Mouse (Mus musculus): ENCODE measurements around the gene Adamts4.

DNA sequence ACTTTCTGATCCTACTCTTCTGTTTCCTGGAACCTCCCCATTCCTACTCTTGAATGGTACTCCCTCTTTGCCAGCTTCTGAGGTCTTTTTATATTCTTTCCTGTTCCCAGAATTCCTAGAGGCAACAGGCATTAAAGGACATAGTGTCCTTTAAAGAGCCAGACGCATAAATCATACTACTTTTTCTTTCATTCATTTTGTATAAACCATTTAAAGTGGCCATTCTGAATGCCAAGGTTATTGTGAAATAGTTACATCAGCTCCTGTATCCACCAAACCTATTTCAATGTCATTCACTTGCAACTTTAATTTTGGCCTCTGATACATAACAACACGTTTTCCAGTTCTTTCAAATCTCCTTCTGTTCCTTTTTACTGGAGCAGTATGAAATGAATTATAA, 59.1 kb downstream of the Adamts4 start:
- TF ChIP-seq CTCF (IDR thresholded peaks at IDR 0.05; ENCODE audit: control insufficient read depth, insufficient read depth, insufficient read length), result no peak
- no peak for TF ChIP-seq USF1 (IDR thresholded peaks at IDR 0.05; ENCODE audit: low read depth)
- no peak for TF ChIP-seq MAX (IDR thresholded peaks at IDR 0.05)
- TF ChIP-seq CEBPB (IDR thresholded peaks at IDR 0.05; ENCODE audit: low read depth), result no peak
- TF ChIP-seq MYOG (IDR thresholded peaks at IDR 0.05; ENCODE audit: control insufficient read depth, extremely low read depth, insufficient read length), result no peak
- no peak for TF ChIP-seq MYOD1 (IDR thresholded peaks at IDR 0.05; ENCODE audit: control insufficient read depth, insufficient read length, low read depth)
- TF ChIP-seq FOSL1 (IDR thresholded peaks at IDR 0.05; ENCODE audit: insufficient read depth, low read length, poor library complexity, severe bottlenecking), result no peak

Measured in C2C12 (cell line).